Mouse (Mus musculus) kidney, adult 2 months (tissue): ENCODE data around the gene Mrpl18.

ENCODE experiments used
- CTCF ChIP-seq: fragments of 200-500 bp; conservative IDR thresholded peaks from 2 replicates; pipeline ENCODE4 v1.5.1; 2011; ENCODE audit warnings: low read depth, mild to moderate bottlenecking, control low read depth, low read length, moderate library complexity, mixed read lengths; ENCODE audit not compliant: insufficient read depth, insufficient read length
- POLR2A ChIP-seq: fragments of 200-500 bp; IDR thresholded peaks from one replicate; pipeline ENCODE4 v1.6.1; 2011; ENCODE audit warnings: low read depth, low read length, control low read depth

DNA sequence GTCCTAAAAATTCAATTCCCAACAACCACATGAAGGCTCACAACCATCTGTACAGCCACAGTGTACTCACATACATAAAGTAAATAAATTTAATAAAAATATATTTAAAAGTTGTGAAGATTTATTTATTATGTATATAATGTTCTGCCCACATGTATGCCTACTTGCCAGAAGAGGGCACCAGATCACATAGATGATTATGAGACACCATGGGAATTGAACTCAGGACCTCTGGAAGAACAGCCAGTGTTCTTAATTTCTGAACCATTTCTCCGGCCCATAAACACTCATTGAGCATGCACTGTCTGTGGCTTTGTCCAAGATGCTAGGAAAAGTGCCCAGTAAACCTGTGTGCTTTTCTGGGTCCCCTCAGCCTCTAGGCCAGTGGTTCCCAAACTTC is 34.9 kb downstream of the Mrpl18 start:
- no peak for TF ChIP-seq CTCF
- TF ChIP-seq POLR2A: no peak
